In genomic region chr16:32913937-32914881, GRCm38 (mm10) we compare ENCODE assay signal across 8 mouse cellular contexts. TPM values are rescaled to one million over a fixed set of nuclear protein-coding genes. Genes with fewer than 3 reads are reported as not detected.
DNase-seq lines count a peak whose midpoint lies in the region; ATAC-seq and TF ChIP-seq lines count a peak whose summit lies in the region.

Lrch3 (plus strand) TSS chr16:32914100.

- peak within 1 kb of the TSS; percentile 97 for H3K9ac ChIP-seq in embryonic facial prominence, embryonic 14.5 days (ENCODE audit: low read depth, low read length)
- H3K9ac ChIP-seq in limb, embryonic 14.5 days (ENCODE audit: low read depth, low read length, severe bottlenecking) = peak within 1 kb of the TSS; percentile 97
- H3K9ac ChIP-seq in midbrain, postnatal 0 days (replicated peaks; ENCODE audit: low read length, poor library complexity, severe bottlenecking) = peak within 1 kb of the TSS; percentile 88

- ATAC-seq in embryonic facial prominence, embryonic 14.5 days (ENCODE audit: low read depth) = peak; percentile 94
- peak; percentile 92 for ATAC-seq in limb, embryonic 14.5 days (ENCODE audit: low FRiP score, low read depth)
- peak; percentile 94 for ATAC-seq in midbrain, postnatal 0 days (ENCODE audit: low FRiP score)

- TF ChIP-seq CTCF in midbrain, postnatal 0 days (IDR thresholded peaks at IDR 0.05) = no peak

- H3K4me2 ChIP-seq in embryonic facial prominence, embryonic 14.5 days (ENCODE audit: low read depth, low read length) = peak within 1 kb of the TSS; percentile 62
- H3K4me2 ChIP-seq in limb, embryonic 14.5 days (replicated peaks; ENCODE audit: low read depth, low read length, severe bottlenecking) = peak within 1 kb of the TSS; percentile 74
- peak within 1 kb of the TSS; percentile 72 for H3K4me2 ChIP-seq in midbrain, postnatal 0 days (ENCODE audit: low read depth, low read length, poor library complexity, severe bottlenecking)

- no peaks in the 10 kb centered on the region for H3K27me3 ChIP-seq in embryonic facial prominence, embryonic 14.5 days (replicated peaks; ENCODE audit: control insufficient read depth, insufficient read depth, low read length)
- H3K27me3 ChIP-seq in limb, embryonic 14.5 days (ENCODE audit: control insufficient read depth, insufficient read depth, low read length) = no peaks in the 10 kb centered on the region
- H3K27me3 ChIP-seq in midbrain, postnatal 0 days (ENCODE audit: insufficient read depth, low read length) = no peaks in the 10 kb centered on the region

- under 1% methylated on average over 27 of the region's 85 CpGs for WGBS in embryonic facial prominence, embryonic 14.5 days
- WGBS in limb, embryonic 14.5 days = 1% methylated on average over 50 of the region's 85 CpGs
- WGBS in midbrain, postnatal 0 days = under 1% methylated on average over 70 of the region's 85 CpGs

- DNase-seq in 3T3-L1 (ENCODE audit: low read depth, low spot score) = peak; percentile 93
- peak; percentile 95 to 97 for DNase-seq in adrenal gland, postnatal 4 days (ENCODE audit: low spot score in 2 of 2)
- DNase-seq in embryonic facial prominence, embryonic 14.5 days (ENCODE audit: low spot score) = peak; percentile 94
- peak; percentile 96 for DNase-seq in heart, adult 8-10 months (ENCODE audit: low spot score)
- peak; percentile 94 for DNase-seq in kidney, adult 9 months
- peak; percentile 92 for DNase-seq in limb, embryonic 14.5 days (ENCODE audit: low spot score)
- DNase-seq in midbrain, postnatal 0 days (ENCODE audit: low spot score) = peak; percentile 93
- DNase-seq in spleen, postnatal 14 days (ENCODE audit: low spot score in 2 of 2) = peak; percentile 91 to 93

- no peaks in the 10 kb centered on the region for H3K36me3 ChIP-seq in embryonic facial prominence, embryonic 14.5 days (ENCODE audit: control insufficient read depth, insufficient read depth, low read length)
- no peaks in the 10 kb centered on the region for H3K36me3 ChIP-seq in limb, embryonic 14.5 days (ENCODE audit: control insufficient read depth, insufficient read depth, low read length)
- no peaks in the 10 kb centered on the region for H3K36me3 ChIP-seq in midbrain, postnatal 0 days (ENCODE audit: insufficient read depth, low read length)

- peak within 1 kb of the TSS; percentile 90 for H3K27ac ChIP-seq in embryonic facial prominence, embryonic 14.5 days (replicated peaks; ENCODE audit: low read depth, low read length)
- H3K27ac ChIP-seq in limb, embryonic 14.5 days (replicated peaks; ENCODE audit: low read depth, low read length) = peak within 1 kb of the TSS; percentile 88
- H3K27ac ChIP-seq in midbrain, postnatal 0 days (ENCODE audit: low read depth, low read length) = peak within 1 kb of the TSS; percentile 85

- H3K4me1 ChIP-seq in embryonic facial prominence, embryonic 14.5 days (ENCODE audit: control insufficient read depth, insufficient read depth, low read length) = peaks cover 4% of the 10 kb centered on the region; the same call in 1 of the 2 replicates
- 0 out of 2 replicates have a peak, but pooled peaks cover 3% of the 10 kb centered on the region for H3K4me1 ChIP-seq in limb, embryonic 14.5 days (ENCODE audit: control insufficient read depth, insufficient read depth, low read length)
- no peaks in the 10 kb centered on the region for H3K4me1 ChIP-seq in midbrain, postnatal 0 days (ENCODE audit: insufficient read depth, low read length)

- peak within 1 kb of the TSS; percentile 99 for H3K4me3 ChIP-seq in embryonic facial prominence, embryonic 14.5 days (ENCODE audit: low read depth, low read length)
- peak within 1 kb of the TSS; percentile 94 for H3K4me3 ChIP-seq in limb, embryonic 14.5 days (replicated peaks; ENCODE audit: low read length)
- H3K4me3 ChIP-seq in midbrain, postnatal 0 days (ENCODE audit: low read depth, low read length) = peak within 1 kb of the TSS; percentile 85

- no peaks in the 10 kb centered on the region for H3K9me3 ChIP-seq in embryonic facial prominence, embryonic 14.5 days (ENCODE audit: control insufficient read depth, low read length)
- H3K9me3 ChIP-seq in limb, embryonic 14.5 days (ENCODE audit: control insufficient read depth, low read length) = no peaks in the 10 kb centered on the region
- no peaks in the 10 kb centered on the region for H3K9me3 ChIP-seq in midbrain, postnatal 0 days (ENCODE audit: low read length)

- TF ChIP-seq POLR2A in limb, embryonic 14.5 days (IDR thresholded peaks at IDR 0.05; ENCODE audit: borderline replicate concordance, extremely low read depth, insufficient read depth, insufficient read length) = peak; percentile 87; the same call in 1 of the 2 replicates

RNA-seq across cellular contexts. Expression of gene Lrch3, which starts in this region (rescaled TPM):
- total RNA-seq in adrenal gland, postnatal 4 days (2021) = 10 to 100 TPM; 43.1 to 44.1 TPM
- polyA plus RNA-seq in embryonic facial prominence, embryonic 14.5 days (2014; fragmentation: Nextera tagmentation; extraction: Ambion mirVana) = 23.5 and 25.3 TPM in 2 replicates
- 10 to 100 TPM; 21.5 to 26.3 (median 22.7) TPM for total RNA-seq in heart, adult 8-10 months (2022)
- polyA plus RNA-seq in limb, embryonic 14.5 days (2012; rRNA removed) = 56.3 and 68.0 TPM in 2 replicates
- polyA plus RNA-seq in limb, embryonic 14.5 days (2014; fragmentation: Nextera tagmentation; extraction: Ambion mirVana) = 24.9 and 30.4 TPM in 2 replicates
- 38.9 and 40.6 TPM in 2 replicates for total RNA-seq in midbrain, postnatal 0 days (2014; rRNA removed)
- 23.5 and 25.3 TPM in 2 replicates for polyA plus RNA-seq in midbrain, postnatal 0 days (2015; fragmentation: Nextera tagmentation; extraction: Ambion mirVana)

Comparison
In these comparisons a context has a peak if more than half of its experiments do, and no peak if none do; other contexts are left out.
1. Peak in every context shown above with its lines: DNase-seq, ATAC-seq, H3K4me3 ChIP-seq and H3K27ac ChIP-seq.